Mouse (Mus musculus) bone marrow macrophage, adult 2 months (primary cell): Measurements from ENCODE around the gene Nkx2-3. TPM values are rescaled to one million over a fixed set of nuclear protein-coding genes. Genes with fewer than 3 reads are reported as not detected.

Experiments
- H3K27ac ChIP-seq: 2 replicates; pipeline ENCODE4 v1.5.1; 2012; ENCODE audit warnings: low read depth, low read length; ENCODE audit not compliant: insufficient read depth
- H3K4me1 ChIP-seq: 2 replicates; pipeline ENCODE4 v1.6.1; 2012; ENCODE audit warnings: low read length; ENCODE audit not compliant: control insufficient read depth, insufficient read depth
- H3K4me3 ChIP-seq: 2 replicates; pipeline ENCODE4 v1.5.1; 2012; ENCODE audit warnings: mild to moderate bottlenecking, low read length, moderate library complexity; ENCODE audit not compliant: insufficient read depth
- CTCF ChIP-seq: IDR thresholded peaks from 2 replicates; pipeline ENCODE4 v1.5.1; 2012; ENCODE audit warnings: low read depth, mild to moderate bottlenecking, low read length, moderate library complexity
- POLR2A ChIP-seq: IDR thresholded peaks from 2 replicates; pipeline ENCODE4 v1.6.1; 2012; ENCODE audit warnings: mild to moderate bottlenecking, low read depth, low read length, borderline replicate concordance
- polyA plus RNA-seq: library from polyadenylated mRNA; stranded (reverse); fragments of >200 nt; gene quantifications from 2 replicates; pipeline ENCODE4 v1.2.4, GENCODE M21; 2012; ENCODE audit not compliant: missing spikeins, insufficient read depth, insufficient read length

Nkx2-3 gene
- polyA plus RNA-seq, 1 experiment = not detected

- no peak for TF ChIP-seq POLR2A
- no peak for TF ChIP-seq CTCF
- H3K27ac ChIP-seq = no peak overlapping the region
Observed at GRCm38 (mm10) chr19:43617761-43618349, 5.7 kb downstream of the Nkx2-3 start.

GRCm38 (mm10) chr19:43618505-43619030, 6.4 kb downstream of the Nkx2-3 start:
- H3K4me1 ChIP-seq = no peaks in the 10 kb centered on the region

More at GRCm38 (mm10) chr19:43617761-43618349, 5.7 kb downstream of the Nkx2-3 start:
- Histone ChIP-seq H3K4me3 (no peak overlapping the region), H3K4me1 (no peaks in the 10 kb centered on the region)

GRCm38 (mm10) chr19:43619916-43620479, 7.9 kb downstream of the Nkx2-3 start:
- Histone ChIP-seq H3K4me3 (no peak overlapping the region), H3K27ac (no peak overlapping the region), H3K4me1 (no peaks in the 10 kb centered on the region)
- TF ChIP-seq POLR2A (no peak), CTCF (no peak)

More at GRCm38 (mm10) chr19:43618505-43619030, 6.4 kb downstream of the Nkx2-3 start:
- no peak for TF ChIP-seq POLR2A
- TF ChIP-seq CTCF = no peak
- Histone ChIP-seq H3K4me3 (no peak overlapping the region), H3K27ac (no peak overlapping the region)

DNA sequence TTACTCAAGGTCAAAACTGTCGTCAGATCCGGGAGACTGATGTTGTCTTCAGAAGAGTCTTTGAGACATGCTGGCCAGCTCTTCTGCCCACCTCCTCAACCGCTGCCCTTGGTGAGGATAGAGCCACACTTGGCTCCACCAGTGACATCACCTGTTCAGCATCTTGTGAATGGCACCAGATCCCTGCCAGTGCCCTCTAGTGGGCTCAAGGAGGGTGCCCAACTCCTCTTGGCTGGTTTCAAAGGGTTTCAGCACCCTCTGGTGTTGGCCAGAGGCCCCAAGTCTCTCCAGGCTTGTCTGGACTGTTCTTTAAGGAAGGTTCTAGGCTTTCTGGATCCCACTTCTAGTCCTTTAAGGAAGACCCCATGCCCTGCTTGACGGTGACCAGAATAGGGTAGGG, 11.8 kb downstream of the Nkx2-3 start:
- Histone ChIP-seq H3K4me1 (no peaks in the 10 kb centered on the region), H3K27ac (no peak overlapping the region), H3K4me3 (no peak overlapping the region)
- no peak for TF ChIP-seq POLR2A
- peak; percentile 99 for TF ChIP-seq CTCF

GRCm38 (mm10) chr19:43626160-43626559, 14.0 kb downstream of the Nkx2-3 start:
- Histone ChIP-seq H3K4me3 (no peak overlapping the region), H3K27ac (no peak overlapping the region), H3K4me1 (peaks cover 2% of the 10 kb centered on the region; the same call in 1 of the 2 replicates)
- TF ChIP-seq CTCF (no peak), POLR2A (no peak)

DNA sequence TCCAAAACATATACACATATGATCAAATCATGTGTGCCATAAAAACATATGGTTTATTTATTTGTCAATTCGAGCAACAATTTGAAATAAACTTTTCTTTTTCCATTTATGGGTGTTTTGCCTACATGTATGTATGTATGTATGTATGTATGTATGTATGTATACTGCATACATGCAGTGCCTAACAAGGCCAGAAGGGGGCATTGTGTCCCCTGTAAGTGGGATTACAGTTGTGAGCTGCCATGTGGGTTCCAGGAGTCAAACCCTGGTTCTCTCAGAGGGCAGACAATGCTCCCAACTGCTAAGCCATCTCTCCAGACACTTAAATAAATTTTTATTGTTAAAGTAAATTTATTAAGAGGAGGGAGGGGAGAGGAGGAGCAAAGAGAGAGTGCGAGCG, 15.2 kb downstream of the Nkx2-3 start:
- Histone ChIP-seq H3K4me3 (no peak overlapping the region), H3K27ac (no peak overlapping the region), H3K4me1 (peaks cover 2% of the 10 kb centered on the region; the same call in 1 of the 2 replicates)
- no peak for TF ChIP-seq CTCF
- no peak for TF ChIP-seq POLR2A

DNA sequence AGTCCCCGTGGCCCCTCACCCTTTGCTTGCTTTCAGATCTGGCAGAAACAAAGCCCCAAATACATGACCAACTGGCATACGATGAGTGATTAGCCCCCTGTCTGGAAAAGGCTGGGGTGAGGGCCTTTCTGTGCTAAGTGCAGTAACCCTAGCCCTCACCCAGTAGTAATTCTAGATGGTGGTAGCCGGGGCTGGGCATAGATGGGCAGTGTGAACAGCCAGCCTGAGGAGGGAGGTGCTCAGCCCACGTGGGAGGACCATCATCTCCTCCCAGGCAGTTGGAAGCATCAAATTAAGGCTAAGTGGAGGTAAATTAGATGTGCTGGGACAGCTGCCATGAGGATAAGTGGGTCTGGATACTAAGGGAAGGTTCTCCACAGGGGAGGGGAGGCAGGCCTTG, 17.0 kb downstream of the Nkx2-3 start:
- Histone ChIP-seq H3K4me3 (no peak overlapping the region), H3K4me1 (peaks cover 2% of the 10 kb centered on the region; the same call in 1 of the 2 replicates), H3K27ac (no peak overlapping the region)
- TF ChIP-seq CTCF = no peak
- no peak for TF ChIP-seq POLR2A

- Histone ChIP-seq H3K27ac (no peak overlapping the region), H3K4me1 (peaks cover 2% of the 10 kb centered on the region; the same call in 1 of the 2 replicates), H3K4me3 (no peak overlapping the region)
- TF ChIP-seq CTCF = peak; percentile 75
- TF ChIP-seq POLR2A = no peak
Observed at GRCm38 (mm10) chr19:43630466-43631251, 18.5 kb downstream of the Nkx2-3 start.

GRCm38 (mm10) chr19:43641833-43642232, 29.7 kb downstream of the Nkx2-3 start:
- Histone ChIP-seq H3K4me1 (no peaks in the 10 kb centered on the region), H3K27ac (no peak overlapping the region), H3K4me3 (no peak overlapping the region)
- no peak for TF ChIP-seq CTCF
- no peak for TF ChIP-seq POLR2A

DNA sequence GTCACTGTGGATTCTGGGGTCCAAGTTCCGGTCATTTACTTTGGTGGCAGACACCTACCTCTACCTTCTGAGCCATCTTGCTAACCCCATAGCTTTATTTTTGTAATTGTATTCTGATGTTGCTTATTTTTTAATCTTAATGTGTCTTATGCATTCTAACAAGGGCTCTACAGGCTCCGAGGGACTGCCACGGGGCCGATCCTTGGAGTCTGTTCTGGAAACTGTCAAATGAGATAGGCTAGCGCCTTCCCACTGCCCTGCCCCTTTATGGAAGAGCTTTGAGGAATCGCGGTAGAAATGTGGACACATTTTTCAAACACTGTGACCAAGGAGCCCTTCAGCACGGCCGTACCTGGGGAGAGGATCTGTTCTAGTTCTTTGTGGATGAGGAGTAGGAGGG, 30.7 kb downstream of the Nkx2-3 start:
- no peak for TF ChIP-seq CTCF
- TF ChIP-seq POLR2A = no peak
- Histone ChIP-seq H3K4me3 (no peak overlapping the region), H3K4me1 (peaks cover 7% of the 10 kb centered on the region), H3K27ac (no peak overlapping the region)
